Mouse (Mus musculus) midbrain, embryonic 16.5 days (tissue): ENCODE measurements around the gene Nptn. TPM values are rescaled to one million over a fixed set of nuclear protein-coding genes. Genes with fewer than 3 reads are reported as not detected.

Experiments used
- ATAC-seq: fragments of 200-750 bp; cut with Nextera tagmentation; 2 replicates; pipeline ENCODE4 v1.8.0; 2017; ENCODE audit warnings: moderate TSS enrichment
- H3K27ac ChIP-seq: fragments of 300-500 bp; sonication (generic); 2 replicates; pipeline ENCODE4 v1.5.1; 2014; ENCODE audit warnings: mild to moderate bottlenecking, low read length, mixed read lengths
- H3K27me3 ChIP-seq: fragments of 300-500 bp; sonication (generic); 2 replicates; pipeline ENCODE4 v1.6.1; 2014; ENCODE audit warnings: low read depth, low read length, mixed read lengths; ENCODE audit not compliant: control insufficient read depth, insufficient read depth
- H3K36me3 ChIP-seq: fragments of 300-500 bp; sonication (generic); 2 replicates; pipeline ENCODE4 v1.6.1; 2014; ENCODE audit warnings: mild to moderate bottlenecking, low read length, moderate library complexity, mixed read lengths; ENCODE audit not compliant: control insufficient read depth, insufficient read depth
- H3K4me1 ChIP-seq: fragments of 300-500 bp; sonication (generic); 2 replicates; pipeline ENCODE4 v1.6.1; 2014; ENCODE audit warnings: mild to moderate bottlenecking, low read length, mixed read lengths; ENCODE audit not compliant: control insufficient read depth, insufficient read depth
- H3K4me2 ChIP-seq: fragments of 300-500 bp; sonication (generic); 2 replicates; pipeline ENCODE4 v1.6.1; 2014; ENCODE audit warnings: mild to moderate bottlenecking, low read length, mixed read lengths
- H3K4me3 ChIP-seq: fragments of 300-500 bp; sonication (generic); 2 replicates; pipeline ENCODE4 v1.5.1; 2014; ENCODE audit warnings: low read depth, mild to moderate bottlenecking, low read length, moderate library complexity, mixed read lengths
- H3K9ac ChIP-seq: fragments of 300-500 bp; sonication (generic); 2 replicates; pipeline ENCODE4 v1.6.1; 2014; ENCODE audit warnings: low read depth, low read length, mixed read lengths
- H3K9me3 ChIP-seq: fragments of 300-500 bp; sonication (generic); replicated peaks from 2 replicates; pipeline ENCODE4 v1.6.1; 2014; ENCODE audit warnings: mild to moderate bottlenecking, low read length, mixed read lengths; ENCODE audit not compliant: control insufficient read depth, poor library complexity, severe bottlenecking
- WGBS: fragments of 180-500 bp; shearing (Covaris S2); extraction: QIAGEN DNeasy Blood & Tissue Kit; methylation state at CpG from one replicate; pipeline ENCODE4 v1.1.7; 2014; 5-methylcytosine and 5-hydroxymethylcytosine counted together
- polyA plus RNA-seq: library from polyadenylated mRNA; unstranded; fragments of >200 nt; fragmentation: Nextera tagmentation; extraction: Ambion mirVana; gene quantifications from 2 replicates; pipeline ENCODE4 v1.2.1, GENCODE M21; 2015

Nptn gene
- polyA plus RNA-seq, result 174 and 197 TPM in 2 replicates

GRCm38 (mm10) chr9:58581958-58582540 is at the start of gene Nptn:
Gene Nptn, plus strand, starts transcription at chr9:58582240.
- 0 out of 2 replicates have a peak, but pooled peaks cover 2% of the 10 kb centered on the region for H3K9me3 ChIP-seq
- no peaks in the 10 kb centered on the region for H3K27me3 ChIP-seq
- H3K27ac ChIP-seq, result peak within 1 kb of the TSS; percentile 97
- WGBS, result 2% methylated on average over 32 of the region's 56 CpGs
- H3K4me2 ChIP-seq, result peak within 1 kb of the TSS; percentile 87
- H3K4me3 ChIP-seq, result peak within 1 kb of the TSS; percentile 75
- peak; percentile 99 for ATAC-seq
- peaks cover 16% of the 10 kb centered on the region for H3K4me1 ChIP-seq
- no peaks in the 10 kb centered on the region for H3K36me3 ChIP-seq
- H3K9ac ChIP-seq, result peak within 1 kb of the TSS; percentile 98

GRCm38 (mm10) chr9:58533322-58533721 is 48.7 kb upstream of the Nptn start:
- no peaks in the 10 kb centered on the region for H3K4me1 ChIP-seq
- 90% methylated on average over 6 of the region's 6 CpGs for WGBS
- ATAC-seq, result no peak
- H3K9me3 ChIP-seq, result no peaks in the 10 kb centered on the region
- peaks cover 13% of the 10 kb centered on the region for H3K36me3 ChIP-seq
- no peak overlapping the region for H3K9ac ChIP-seq
- H3K27ac ChIP-seq, result no peak overlapping the region
- no peak overlapping the region for H3K4me2 ChIP-seq
- H3K4me3 ChIP-seq, result no peak overlapping the region
- no peaks in the 10 kb centered on the region for H3K27me3 ChIP-seq

- Histone ChIP-seq H3K4me3 (no peak overlapping the region), H3K27me3 (no peaks in the 10 kb centered on the region), H3K36me3 (peaks cover 17% of the 10 kb centered on the region), H3K9ac (no peak overlapping the region), H3K4me1 (no peaks in the 10 kb centered on the region), H3K27ac (no peak overlapping the region), H3K4me2 (no peak overlapping the region), H3K9me3 (no peaks in the 10 kb centered on the region)
- 44% methylated on average over 1 of the region's 1 CpGs for WGBS
- ATAC-seq, result 0 out of 2 replicates have a peak, but pooled peaks have one; percentile 36
Measured at GRCm38 (mm10) chr9:58534766-58535165, 47.3 kb upstream of the Nptn start.

- H3K36me3 ChIP-seq, result peaks cover 17% of the 10 kb centered on the region
- no peak overlapping the region for H3K4me2 ChIP-seq
- WGBS, result 75% methylated on average over 20 of the region's 20 CpGs
Measured at GRCm38 (mm10) chr9:58535447-58536134, 46.4 kb upstream of the Nptn start.

GRCm38 (mm10) chr9:58537774-58538173 is 44.3 kb upstream of the Nptn start:
- Histone ChIP-seq H3K27me3 (no peaks in the 10 kb centered on the region), H3K9ac (no peak overlapping the region), H3K4me3 (no peak overlapping the region), H3K4me2 (no peak overlapping the region), H3K4me1 (peaks cover 4% of the 10 kb centered on the region; the same call in 1 of the 2 replicates), H3K36me3 (peaks cover 17% of the 10 kb centered on the region), H3K9me3 (no peaks in the 10 kb centered on the region), H3K27ac (no peak overlapping the region)
- no peak for ATAC-seq
- 79% methylated on average over 3 of the region's 3 CpGs for WGBS

More at GRCm38 (mm10) chr9:58535447-58536134, 46.4 kb upstream of the Nptn start:
- ATAC-seq, result peak; percentile 33; the same call in 1 of the 2 replicates
- Histone ChIP-seq H3K9ac (no peak overlapping the region), H3K4me3 (no peak overlapping the region), H3K27me3 (no peaks in the 10 kb centered on the region), H3K9me3 (no peaks in the 10 kb centered on the region), H3K4me1 (no peaks in the 10 kb centered on the region), H3K27ac (no peak overlapping the region)

- 52% methylated on average over 5 of the region's 5 CpGs for WGBS
- Histone ChIP-seq H3K9ac (no peak overlapping the region), H3K4me1 (peaks cover 4% of the 10 kb centered on the region; the same call in 1 of the 2 replicates), H3K4me2 (no peak overlapping the region), H3K27ac (no peak overlapping the region), H3K9me3 (no peaks in the 10 kb centered on the region), H3K36me3 (peaks cover 15% of the 10 kb centered on the region), H3K4me3 (no peak overlapping the region), H3K27me3 (no peaks in the 10 kb centered on the region)
- ATAC-seq, result peak; percentile 66; the same call in 1 of the 2 replicates
Measured at GRCm38 (mm10) chr9:58539886-58540285, 42.2 kb upstream of the Nptn start.

GRCm38 (mm10) chr9:58541895-58542338 is 40.1 kb upstream of the Nptn start:
- Histone ChIP-seq H3K27me3 (no peaks in the 10 kb centered on the region), H3K4me3 (no peak overlapping the region), H3K4me1 (peaks cover 6% of the 10 kb centered on the region; the same call in 1 of the 2 replicates), H3K9ac (no peak overlapping the region), H3K27ac (no peak overlapping the region), H3K36me3 (peaks cover 14% of the 10 kb centered on the region), H3K4me2 (no peak overlapping the region), H3K9me3 (no peaks in the 10 kb centered on the region)
- no peak for ATAC-seq
- WGBS, result 65% methylated on average over 6 of the region's 6 CpGs

GRCm38 (mm10) chr9:58544879-58545324 is 37.1 kb upstream of the Nptn start:
- H3K4me2 ChIP-seq, result peak overlapping the region; percentile 18; the same call in 1 of the 2 replicates
- no peak overlapping the region for H3K27ac ChIP-seq
- WGBS, result 59% methylated on average over 4 of the region's 4 CpGs
- no peaks in the 10 kb centered on the region for H3K27me3 ChIP-seq
- H3K9me3 ChIP-seq, result no peaks in the 10 kb centered on the region
- H3K36me3 ChIP-seq, result peaks cover 3% of the 10 kb centered on the region; the same call in 1 of the 2 replicates
- no peak overlapping the region for H3K9ac ChIP-seq
- no peak overlapping the region for H3K4me3 ChIP-seq
- H3K4me1 ChIP-seq, result peaks cover 11% of the 10 kb centered on the region; the same call in 1 of the 2 replicates
- no peak for ATAC-seq

GRCm38 (mm10) chr9:58545428-58545827 is 36.6 kb upstream of the Nptn start:
- WGBS, result 67% methylated on average over 6 of the region's 6 CpGs
- Histone ChIP-seq H3K4me1 (peaks cover 11% of the 10 kb centered on the region; the same call in 1 of the 2 replicates), H3K36me3 (peaks cover 2% of the 10 kb centered on the region; the same call in 1 of the 2 replicates), H3K4me3 (no peak overlapping the region), H3K9me3 (no peaks in the 10 kb centered on the region), H3K27ac (no peak overlapping the region), H3K4me2 (no peak overlapping the region), H3K27me3 (no peaks in the 10 kb centered on the region), H3K9ac (no peak overlapping the region)
- ATAC-seq, result no peak
